Mouse (Mus musculus) testis, adult 2 months (tissue): ENCODE data around the gene Phf12.

Experiments used
- CTCF ChIP-seq: fragments of 200-500 bp; IDR thresholded peaks from 2 replicates; pipeline ENCODE4 v1.5.1; 2012; ENCODE audit warnings: low read depth, mild to moderate bottlenecking, inconsistent platforms, low read length, moderate library complexity; ENCODE audit not compliant: control insufficient read depth, insufficient read depth, insufficient replicate concordance
- POLR2A ChIP-seq: fragments of 200-500 bp; IDR thresholded peaks from 2 replicates; pipeline ENCODE4 v1.6.1; 2012; ENCODE audit warnings: low read depth, mild to moderate bottlenecking, inconsistent platforms, low read length, moderate library complexity; ENCODE audit not compliant: control insufficient read depth

- no peak for TF ChIP-seq CTCF
- no peak for TF ChIP-seq POLR2A
Measured at GRCm38 (mm10) chr11:78066641-78067040, 84.1 kb downstream of the Phf12 start.
